Mouse (Mus musculus): ENCODE results near the gene Chid1.

DNA sequence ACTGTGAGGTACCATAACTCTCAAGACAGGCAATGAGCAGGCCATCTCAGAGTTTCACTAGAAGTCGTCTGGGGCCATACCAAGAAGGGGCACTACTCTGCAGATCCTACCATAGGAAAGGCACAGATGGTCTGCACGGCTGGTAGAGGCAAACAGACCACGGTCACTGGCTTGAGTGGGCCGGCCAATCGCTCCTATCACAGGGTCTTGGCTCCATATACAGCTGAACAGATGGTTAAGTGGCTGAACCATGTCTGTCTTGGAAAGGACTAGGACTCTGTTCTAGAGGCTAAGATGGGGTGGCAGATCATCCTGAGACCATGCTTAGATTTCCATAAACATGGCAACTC is 37.1 kb downstream of the Chid1 start:
- TF ChIP-seq EP300 (optimal IDR thresholded peaks at IDR 0.05) (no peak), CTCF (IDR thresholded peaks at IDR 0.05; ENCODE audit: low read depth) (no peak)

Measured in stomach, postnatal 0 days (tissue).